Mouse (Mus musculus): Measurements from ENCODE around the gene Cenpf.
"Not testable (repeated sequence)": the region's sequence is repeated elsewhere in the genome, so short reads cannot be mapped to it uniquely, and the experiment has no call there.

Cenpf gene

GRCm38 (mm10) chr1:189695321-189695720 is 7.4 kb upstream of the Cenpf start:
- no peak for DNase-seq (ENCODE audit: low read depth, low spot score)

- DNase-seq (ENCODE audit: low read depth, low spot score), result no peak
These were observed 6.5 kb upstream of the Cenpf start for GRCm38 (mm10) chr1:189694391-189694790.

DNA sequence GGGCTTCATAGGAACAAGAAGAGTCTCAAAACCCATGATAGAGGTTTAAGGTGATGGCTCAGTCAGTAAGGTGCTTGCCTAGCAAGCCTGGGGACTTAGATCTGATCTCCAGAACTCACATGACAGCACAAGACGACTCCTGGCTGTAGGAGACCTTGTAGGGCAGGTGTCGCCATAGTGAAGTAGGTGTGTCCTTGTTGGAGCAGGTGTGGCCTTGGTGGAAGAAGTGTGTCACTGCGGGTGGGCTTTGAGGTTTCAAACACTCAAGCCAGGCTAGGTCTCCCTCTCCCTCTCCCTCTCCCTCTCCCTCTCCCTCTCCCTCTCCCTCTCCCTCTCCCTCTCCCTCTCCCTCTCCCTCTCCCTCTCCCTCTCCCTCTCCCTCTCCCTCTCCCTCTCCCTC is 4.6 kb upstream of the Cenpf start:
- DNase-seq (ENCODE audit: low read depth, low spot score), result not testable (repeated sequence)

GRCm38 (mm10) chr1:189689050-189689833 is 1.4 kb upstream of the Cenpf start:
- DNase-seq (ENCODE audit: low read depth, low spot score), result no peak

DNA sequence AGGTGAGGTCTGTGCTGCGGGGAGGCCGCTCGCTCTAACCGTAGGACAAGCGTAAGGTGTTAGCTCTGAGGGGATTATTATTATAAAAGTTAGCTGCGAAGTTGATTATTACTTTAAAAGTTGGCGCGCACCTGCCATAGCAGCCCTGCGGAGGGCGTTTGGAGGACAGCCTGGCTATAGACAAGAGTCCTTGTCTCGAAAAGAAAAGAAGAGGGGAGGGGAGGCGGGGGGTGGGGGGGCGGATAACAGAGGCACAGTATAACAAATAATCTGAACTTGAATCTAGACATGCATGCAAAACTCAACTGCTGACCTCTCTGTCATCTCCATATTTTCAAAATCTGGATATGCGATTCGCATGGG is 483 bp upstream of the Cenpf start:
- DNase-seq (ENCODE audit: low read depth, low spot score), result no peak

DNA sequence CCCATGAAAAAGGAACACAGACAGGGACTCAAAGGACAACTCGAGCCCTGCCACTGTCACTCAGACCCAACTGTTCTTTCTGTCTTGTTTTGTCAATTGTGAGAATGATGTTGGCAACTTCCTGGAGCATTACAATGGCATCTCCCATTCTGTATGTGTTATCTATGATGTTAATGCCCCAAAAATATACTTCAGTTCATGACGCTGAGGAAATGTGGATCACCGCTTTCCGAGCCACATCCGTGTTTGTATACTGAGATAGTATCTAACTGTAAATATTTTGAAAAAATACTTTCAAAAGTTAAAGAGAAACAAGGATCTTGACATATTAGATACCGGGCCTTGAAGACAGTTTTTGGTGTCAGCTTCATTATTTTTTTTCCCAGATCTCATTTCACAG is 1.9 kb downstream of the Cenpf start:
- DNase-seq (ENCODE audit: low read depth, low spot score), result no peak

DNA sequence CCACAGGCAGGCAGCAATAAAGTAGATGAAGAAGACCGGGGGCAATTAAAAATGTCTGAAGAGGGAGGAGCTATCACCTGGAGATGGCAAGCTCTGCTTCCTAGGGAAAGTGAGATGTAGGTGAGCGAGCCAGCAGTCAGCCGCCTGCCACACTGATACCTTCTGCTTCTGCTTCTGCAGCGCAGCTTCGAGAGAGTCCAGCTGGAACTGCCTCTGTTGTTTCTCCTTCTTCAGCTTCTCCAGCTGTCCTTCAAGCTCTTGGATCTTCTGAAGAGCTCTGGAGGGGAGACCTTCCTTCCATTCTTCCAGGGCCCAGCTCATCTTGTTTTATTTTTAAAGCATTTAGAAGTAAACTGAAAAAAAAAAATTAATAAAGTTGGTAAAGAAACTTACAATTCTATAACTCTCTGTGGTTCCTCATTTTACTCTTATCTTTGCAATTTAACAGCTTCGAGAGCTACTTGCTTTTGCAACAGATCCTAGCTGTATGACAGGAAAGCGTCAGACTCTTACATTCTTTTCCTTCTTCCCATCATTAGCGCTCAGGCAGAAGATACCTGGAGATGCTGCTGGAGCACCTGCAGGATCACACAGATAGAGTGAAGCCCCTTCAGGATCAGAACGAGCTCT is 3.0 kb downstream of the Cenpf start:
- no peak for DNase-seq (ENCODE audit: low read depth, low spot score)

- no peak for DNase-seq (ENCODE audit: low read depth, low spot score)
These were observed 8.3 kb downstream of the Cenpf start for GRCm38 (mm10) chr1:189679555-189679954.

DNA sequence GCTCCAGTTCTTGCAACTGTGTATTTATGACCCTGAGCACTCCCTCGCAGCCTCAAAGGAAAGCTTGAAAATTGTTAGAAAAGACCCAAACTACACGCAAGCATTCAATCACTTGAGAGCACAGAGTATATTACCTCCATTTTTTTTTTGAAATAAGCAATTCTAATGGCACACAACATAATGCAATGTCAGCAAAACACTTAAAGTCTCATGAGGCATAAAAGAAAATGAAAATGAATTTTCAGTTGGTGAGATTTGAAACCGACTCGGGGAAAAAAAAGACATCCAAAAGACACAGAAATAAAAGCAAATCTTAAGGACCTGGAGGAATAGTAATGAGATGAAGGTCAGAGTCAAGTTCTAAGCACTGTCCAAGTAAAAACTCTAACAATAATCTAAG is 11.9 kb downstream of the Cenpf start:
- no peak for DNase-seq (ENCODE audit: low read depth, low spot score)

GRCm38 (mm10) chr1:189675421-189675820 is 12.5 kb downstream of the Cenpf start:
- DNase-seq (ENCODE audit: low read depth, low spot score), result no peak

GRCm38 (mm10) chr1:189665966-189666365 is 21.9 kb downstream of the Cenpf start:
- DNase-seq (ENCODE audit: low read depth, low spot score), result no peak

DNA sequence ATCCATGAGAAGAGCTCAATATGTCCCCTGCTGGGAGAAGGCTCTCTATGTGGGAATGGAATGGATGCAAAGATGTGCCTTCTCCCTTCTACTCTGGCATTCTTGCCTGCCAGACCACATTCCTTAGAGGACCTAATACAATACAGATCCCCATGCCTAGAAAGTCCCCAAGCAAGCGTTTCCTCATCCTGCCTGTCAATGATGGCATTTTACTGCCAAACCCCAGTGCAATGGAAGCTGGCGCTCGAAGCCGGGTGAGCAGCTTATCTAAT is 23.1 kb downstream of the Cenpf start:
- DNase-seq (ENCODE audit: low read depth, low spot score), result peak; percentile 23

- peak; percentile 42 for DNase-seq (ENCODE audit: low read depth, low spot score)
These were observed 23.6 kb downstream of the Cenpf start for GRCm38 (mm10) chr1:189664061-189664872.

DNA sequence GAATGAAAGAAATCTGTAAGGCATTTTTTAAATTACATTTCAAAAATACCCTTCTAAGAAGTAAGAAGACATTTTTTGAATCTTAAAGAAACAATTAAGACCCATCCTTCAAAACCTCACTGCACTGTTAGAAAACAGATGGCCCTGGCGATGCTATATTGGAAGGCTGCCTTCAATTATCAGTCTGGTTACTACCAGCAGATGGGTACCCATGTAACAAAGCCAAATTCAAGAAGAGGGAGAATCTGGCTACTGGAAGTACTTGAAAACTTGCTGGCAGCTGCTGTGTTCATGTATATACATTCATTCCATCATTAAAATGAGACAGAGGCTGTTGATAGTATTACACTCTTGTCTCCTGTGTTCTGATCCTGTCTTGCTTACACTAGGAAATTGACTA is 24.4 kb downstream of the Cenpf start:
- DNase-seq (ENCODE audit: low read depth, low spot score), result no peak

- DNase-seq (ENCODE audit: low read depth, low spot score), result peak; percentile 52
These were observed 26.0 kb downstream of the Cenpf start for GRCm38 (mm10) chr1:189661856-189662255.

DNA sequence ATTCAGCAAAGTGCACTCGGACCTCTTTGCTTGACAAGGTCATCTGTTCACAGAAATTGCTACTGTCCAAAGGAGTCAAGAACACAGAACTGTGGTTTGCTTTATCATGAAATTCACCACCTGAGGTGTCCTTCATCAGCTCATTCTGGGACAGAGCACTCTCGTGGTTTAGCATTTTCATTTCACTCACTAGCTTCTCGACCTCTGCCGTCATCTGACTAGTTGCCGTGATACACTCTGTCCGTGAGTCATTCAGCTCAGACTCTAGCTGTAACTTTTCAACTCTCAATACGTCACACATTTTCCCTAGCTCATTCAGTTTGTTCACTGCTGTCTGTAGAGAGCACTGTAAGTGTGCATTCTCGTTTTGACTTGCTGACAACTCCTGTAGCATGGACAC is 30.5 kb downstream of the Cenpf start:
- DNase-seq (ENCODE audit: low read depth, low spot score), result no peak

DNA sequence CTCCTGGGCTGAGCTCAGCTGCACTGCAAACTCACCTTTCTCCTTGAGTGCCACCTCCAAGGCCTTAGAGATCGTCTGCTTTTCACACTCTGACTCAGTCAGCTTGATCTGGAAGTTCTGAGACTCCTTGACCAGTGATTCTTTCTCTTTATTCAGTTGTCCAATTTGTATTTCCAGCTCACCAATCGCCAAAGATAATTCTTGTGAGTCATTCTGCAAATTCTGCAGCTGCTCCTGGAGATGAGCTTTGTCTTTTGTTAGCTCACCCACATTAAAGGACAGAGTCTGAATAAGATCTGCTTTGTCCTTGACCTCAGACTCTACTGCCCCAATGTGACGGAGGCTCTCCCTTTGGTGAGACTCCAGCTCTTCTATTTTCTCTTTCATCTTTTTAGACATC is 34.1 kb downstream of the Cenpf start:
- DNase-seq (ENCODE audit: low read depth, low spot score), result no peak

DNA sequence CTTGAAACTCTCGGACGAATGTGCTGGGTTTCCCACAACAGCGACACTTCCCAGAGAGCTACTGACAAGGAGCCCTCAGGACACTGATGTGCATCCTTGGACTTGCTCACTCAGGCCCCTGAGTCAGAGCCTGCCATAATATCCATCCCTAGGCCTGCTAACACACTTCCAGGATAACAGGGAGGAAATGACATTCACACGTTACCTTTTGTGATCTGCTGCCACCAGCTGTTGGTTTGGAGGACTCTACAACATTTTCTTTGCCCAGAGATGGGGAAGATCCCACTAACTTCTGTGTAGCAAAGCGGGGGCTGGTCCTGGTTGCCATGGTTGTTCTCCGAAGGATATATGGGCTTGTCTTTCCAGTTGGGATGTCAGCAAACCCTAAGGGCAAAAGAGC is 41.3 kb downstream of the Cenpf start:
- DNase-seq (ENCODE audit: low read depth, low spot score), result no peak

DNA sequence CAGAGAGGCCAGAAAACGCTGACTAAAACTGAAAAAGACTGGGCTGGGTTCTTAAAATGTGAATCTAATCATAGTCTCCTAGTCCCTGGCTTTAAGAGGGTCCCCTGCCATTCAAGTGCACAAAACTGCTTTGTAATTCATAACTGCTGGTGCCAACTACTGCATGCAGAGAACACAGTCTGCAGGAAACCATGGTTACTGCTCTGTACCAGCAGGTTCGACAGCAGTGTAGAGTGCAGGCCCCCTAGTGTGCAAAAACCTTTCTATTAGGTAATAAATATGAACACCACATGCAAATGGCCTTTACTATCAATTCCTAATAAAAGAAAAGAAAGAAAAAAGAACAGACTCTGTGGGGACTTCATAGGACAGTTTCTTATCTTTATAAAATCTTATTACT is 42.5 kb downstream of the Cenpf start:
- no peak for DNase-seq (ENCODE audit: low read depth, low spot score)

DNA sequence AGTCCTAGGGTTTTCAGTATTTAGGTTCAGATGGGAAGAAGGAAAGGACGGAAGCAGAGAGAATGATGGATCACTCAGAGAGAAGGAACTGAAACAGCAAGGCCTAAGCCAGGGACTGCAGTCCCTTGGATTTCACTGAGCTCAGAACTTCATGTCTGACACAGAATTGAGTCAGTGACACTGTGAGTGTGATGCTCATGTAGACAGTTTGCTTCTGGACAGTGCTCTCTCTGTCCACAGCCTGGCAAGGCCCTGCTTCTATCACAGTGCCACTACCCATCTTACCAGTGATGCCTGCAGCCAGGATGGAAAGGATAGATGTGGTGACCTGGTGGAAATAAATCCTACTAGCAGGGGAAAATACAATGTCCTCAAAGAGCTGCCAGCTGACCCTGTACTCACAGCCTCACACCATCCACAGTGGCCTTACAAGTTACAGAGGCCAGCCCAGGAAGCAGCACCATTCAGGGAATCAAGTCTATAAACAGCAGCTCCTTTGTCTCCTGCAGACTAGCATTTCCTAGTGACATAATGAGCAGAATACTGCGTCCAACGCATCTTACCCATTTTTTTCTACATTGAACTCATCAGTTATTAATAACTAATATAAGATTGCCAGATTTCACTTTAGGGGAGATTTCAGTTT is 43.1 kb downstream of the Cenpf start:
- DNase-seq (ENCODE audit: low read depth, low spot score), result no peak

DNA sequence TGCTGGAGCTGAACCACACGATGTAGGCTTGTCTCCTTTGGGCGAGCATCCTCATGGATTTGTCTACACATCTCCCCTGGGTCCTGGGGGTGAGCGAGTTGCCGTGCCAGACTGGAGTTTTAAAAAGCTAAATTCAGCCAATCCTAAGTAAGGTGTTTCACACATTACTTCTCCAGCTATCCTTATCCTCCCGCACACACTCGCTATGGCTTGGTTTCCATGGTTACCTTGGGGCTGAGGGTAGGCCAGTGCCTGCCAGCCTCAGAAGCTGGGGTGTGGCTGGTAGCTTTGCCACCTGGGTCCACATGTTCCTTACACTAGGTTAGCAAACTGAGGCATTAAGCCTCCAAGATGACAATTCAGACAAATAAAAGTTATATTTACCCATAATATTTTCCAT is 48.3 kb downstream of the Cenpf start:
- no peak for DNase-seq (ENCODE audit: low read depth, low spot score)

GRCm38 (mm10) chr1:189633791-189634190 is 54.1 kb downstream of the Cenpf start:
- DNase-seq (ENCODE audit: low read depth, low spot score), result no peak
